Mouse (Mus musculus): ENCODE measurements around the gene Med24. TPM values are rescaled to one million over a fixed set of nuclear protein-coding genes. Genes with fewer than 3 reads are reported as not detected.

Gene Med24
- polyA plus RNA-seq, 2 experiments: 43.9 to 83.4 TPM

DNA sequence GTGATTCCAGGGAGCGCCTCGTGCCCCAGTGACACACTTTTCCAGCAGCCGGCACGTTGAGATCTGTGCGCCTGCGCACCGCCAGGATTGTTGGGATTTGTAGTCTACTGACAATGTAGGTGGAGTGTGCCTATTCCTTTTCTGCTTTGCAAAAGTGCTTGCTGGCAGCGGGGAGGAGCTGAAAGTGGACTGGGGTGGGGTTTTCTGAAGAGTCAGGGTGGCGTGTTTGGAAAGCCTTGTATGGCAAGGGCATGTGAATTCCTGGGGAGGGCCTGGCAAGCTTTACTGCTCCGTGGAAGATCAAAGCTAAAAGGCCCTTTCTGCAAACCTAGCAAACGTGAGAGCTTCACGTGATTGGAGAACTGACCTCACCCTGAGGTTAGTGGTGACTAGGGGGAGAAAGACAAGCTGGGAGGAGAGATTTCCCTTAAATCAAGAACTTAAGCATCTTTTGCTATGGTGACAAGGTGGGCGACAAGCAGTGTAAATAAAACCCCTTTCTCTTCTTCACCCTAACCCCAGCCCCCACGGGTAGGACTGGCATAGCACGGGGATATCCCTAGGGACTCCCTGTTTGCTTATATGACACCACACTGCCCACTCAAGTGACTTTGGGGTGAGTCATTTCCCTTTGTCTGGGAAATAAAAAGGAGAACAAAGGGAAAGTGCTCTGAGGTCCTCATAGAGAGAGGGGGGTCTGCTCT is 46.3 kb upstream of the Med24 start:
- peak overlapping the region; percentile 84 for H3K4me2 ChIP-seq (replicated peaks; ENCODE audit: low read depth, low read length, severe bottlenecking)
- peak; percentile 75 for ATAC-seq (ENCODE audit: low FRiP score, low read depth)
- peaks cover 49% of the 10 kb centered on the region for H3K4me1 ChIP-seq (ENCODE audit: control insufficient read depth, insufficient read depth, low read length)
- H3K36me3 ChIP-seq (ENCODE audit: control insufficient read depth, insufficient read depth, low read length): peaks cover 3% of the 10 kb centered on the region
- peak overlapping the region; percentile 34 for H3K4me3 ChIP-seq (replicated peaks; ENCODE audit: low read length)
- peak; percentile 95 for DNase-seq (ENCODE audit: low spot score)
- H3K9me3 ChIP-seq (ENCODE audit: control insufficient read depth, low read length): no peaks in the 10 kb centered on the region
- 3% methylated on average over 15 of the region's 15 CpGs for WGBS
- TF ChIP-seq POLR2A (IDR thresholded peaks at IDR 0.05; ENCODE audit: borderline replicate concordance, extremely low read depth, insufficient read depth, insufficient read length): no peak
- no peaks in the 10 kb centered on the region for H3K27me3 ChIP-seq (ENCODE audit: control insufficient read depth, insufficient read depth, low read length)
- peak overlapping the region; percentile 26 for H3K9ac ChIP-seq (ENCODE audit: low read depth, low read length, severe bottlenecking)
- H3K27ac ChIP-seq (replicated peaks; ENCODE audit: low read depth, low read length): peak overlapping the region; percentile 76

DNA sequence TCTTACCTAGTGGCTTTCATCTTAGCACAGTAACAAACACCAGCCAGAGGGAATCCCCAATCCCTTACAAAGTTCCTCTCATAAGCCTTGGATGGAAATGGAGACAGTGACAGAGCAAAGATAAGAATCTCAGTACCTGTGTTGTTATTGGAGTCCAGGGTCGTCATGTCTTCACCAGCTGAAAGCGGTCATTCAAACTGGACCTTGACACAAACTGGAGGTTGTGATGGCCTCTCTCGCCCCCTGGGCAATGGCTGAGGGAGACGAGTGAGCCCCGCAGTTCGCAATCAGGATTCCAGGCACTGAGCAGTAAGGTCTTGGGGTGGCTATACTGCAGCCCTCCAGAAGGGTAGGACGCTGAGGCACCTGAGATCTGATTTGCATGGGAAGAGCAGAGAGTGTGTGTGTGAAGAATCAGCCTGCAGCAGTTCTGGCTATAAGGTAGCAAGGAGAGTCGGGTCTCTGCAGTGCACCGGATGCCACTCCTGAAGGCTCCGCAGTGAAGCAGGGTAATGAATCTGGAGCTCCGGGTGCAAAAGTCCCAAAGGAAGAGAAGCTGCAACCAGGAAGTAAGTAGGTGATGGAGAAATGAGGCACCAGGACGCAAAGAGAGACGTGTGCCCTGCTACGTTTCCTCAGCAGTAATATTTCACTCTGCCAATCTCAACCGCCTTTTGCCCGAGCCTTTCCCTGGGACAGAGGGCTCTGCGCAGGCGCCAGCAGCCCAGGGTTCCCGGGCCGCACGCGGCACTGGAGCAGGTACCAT is 45.5 kb upstream of the Med24 start, which contains the start of gene Nr1d1:
Gene Nr1d1, minus strand, starts transcription at position 752 of the 766 bp plus-strand sequence.
- 2% methylated on average over 22 of the region's 22 CpGs for WGBS
- peak within 1 kb of the TSS; percentile 76 for H3K27ac ChIP-seq (replicated peaks; ENCODE audit: low read depth, low read length)
- H3K9ac ChIP-seq (ENCODE audit: low read depth, low read length, severe bottlenecking): peak within 1 kb of the TSS; percentile 26
- peaks cover 49% of the 10 kb centered on the region for H3K4me1 ChIP-seq (ENCODE audit: control insufficient read depth, insufficient read depth, low read length)
- ATAC-seq (ENCODE audit: low FRiP score, low read depth) (no peak), DNase-seq (ENCODE audit: low spot score) (no peak)
- H3K36me3 ChIP-seq (ENCODE audit: control insufficient read depth, insufficient read depth, low read length): peaks cover 9% of the 10 kb centered on the region
- H3K27me3 ChIP-seq (ENCODE audit: control insufficient read depth, insufficient read depth, low read length): no peaks in the 10 kb centered on the region
- peak within 1 kb of the TSS; percentile 84 for H3K4me2 ChIP-seq (replicated peaks; ENCODE audit: low read depth, low read length, severe bottlenecking)
- H3K9me3 ChIP-seq (ENCODE audit: control insufficient read depth, low read length): no peaks in the 10 kb centered on the region
- TF ChIP-seq POLR2A (IDR thresholded peaks at IDR 0.05; ENCODE audit: borderline replicate concordance, extremely low read depth, insufficient read depth, insufficient read length): no peak
- H3K4me3 ChIP-seq (replicated peaks; ENCODE audit: low read length): peak within 1 kb of the TSS; percentile 34

DNA sequence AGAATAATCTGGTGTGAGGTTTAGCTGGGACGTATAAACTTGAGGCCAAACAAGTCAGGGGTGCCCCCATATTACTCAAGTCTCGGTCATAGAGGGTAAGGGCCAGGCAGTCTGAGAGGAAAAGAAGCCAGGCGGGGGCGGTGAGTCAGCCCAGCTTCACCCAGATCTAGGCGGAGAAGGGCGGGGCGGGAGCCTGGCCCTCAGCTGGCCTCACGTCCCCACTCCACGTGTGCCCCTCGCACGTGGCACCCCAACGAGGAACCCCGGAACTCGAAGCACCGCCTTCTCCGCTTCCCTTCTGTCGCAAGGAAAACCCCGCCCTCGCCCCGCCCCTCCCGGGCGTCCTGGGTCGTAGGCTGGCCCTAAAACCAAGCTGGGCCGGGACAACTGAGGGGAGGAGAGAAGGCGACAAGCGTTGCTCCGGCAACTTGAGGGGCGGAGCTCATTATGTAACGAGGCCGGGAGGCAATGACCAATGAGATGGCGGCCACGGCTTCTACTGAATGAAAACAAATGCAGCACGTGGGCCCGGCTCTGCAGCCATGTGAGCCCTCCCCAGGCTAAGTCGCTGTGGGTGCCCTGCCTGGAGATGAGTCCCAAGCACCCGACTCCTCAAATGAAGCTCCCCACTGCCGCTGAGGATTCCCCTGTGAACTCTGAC is 44.5 kb upstream of the Med24 start:
- peak overlapping the region; percentile 34 for H3K4me3 ChIP-seq (replicated peaks; ENCODE audit: low read length)
- H3K9ac ChIP-seq (ENCODE audit: low read depth, low read length, severe bottlenecking): 0 out of 2 replicates have a peak overlapping the region, but pooled peaks have one; percentile 21
- H3K9me3 ChIP-seq (ENCODE audit: control insufficient read depth, low read length): no peaks in the 10 kb centered on the region
- 0 out of 2 replicates have a peak overlapping the region, but pooled peaks have one; percentile 28 for H3K27ac ChIP-seq (replicated peaks; ENCODE audit: low read depth, low read length)
- WGBS: under 1% methylated on average over 34 of the region's 37 CpGs
- peaks cover 19% of the 10 kb centered on the region for H3K36me3 ChIP-seq (ENCODE audit: control insufficient read depth, insufficient read depth, low read length)
- H3K4me1 ChIP-seq (ENCODE audit: control insufficient read depth, insufficient read depth, low read length): peaks cover 49% of the 10 kb centered on the region
- no peak for TF ChIP-seq POLR2A (IDR thresholded peaks at IDR 0.05; ENCODE audit: borderline replicate concordance, extremely low read depth, insufficient read depth, insufficient read length)
- no peaks in the 10 kb centered on the region for H3K27me3 ChIP-seq (ENCODE audit: control insufficient read depth, insufficient read depth, low read length)
- H3K4me2 ChIP-seq (replicated peaks; ENCODE audit: low read depth, low read length, severe bottlenecking): peak overlapping the region; percentile 84
- ATAC-seq (ENCODE audit: low FRiP score, low read depth): peak; percentile 86
- peak; percentile 97 for DNase-seq (ENCODE audit: low spot score)

DNA sequence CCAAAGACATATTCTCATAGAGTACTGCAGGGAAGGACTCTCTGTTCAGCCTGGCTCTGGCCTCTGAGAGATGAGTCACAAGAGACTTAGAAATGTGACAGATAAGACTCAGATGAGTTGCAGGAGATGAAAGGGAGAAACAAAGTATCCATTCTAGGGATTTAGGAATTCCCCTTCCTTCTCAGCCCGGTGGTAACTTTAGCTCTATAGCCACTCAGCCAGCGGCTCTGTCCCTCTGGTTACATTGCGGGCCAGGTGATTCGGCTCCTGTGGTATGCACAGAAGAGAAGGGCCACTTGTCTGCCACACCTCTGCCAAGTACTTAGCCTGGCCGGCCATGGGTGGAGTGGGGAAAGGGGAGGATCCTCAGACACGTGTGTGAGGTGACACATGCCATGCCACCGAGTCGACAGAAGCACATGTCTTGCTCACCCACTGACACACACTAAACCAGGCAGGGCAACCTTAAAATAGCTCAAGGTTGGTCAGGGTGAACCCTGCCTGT is 43.5 kb upstream of the Med24 start:
- WGBS: 49% methylated on average over 8 of the region's 8 CpGs
- no peaks in the 10 kb centered on the region for H3K27me3 ChIP-seq (ENCODE audit: control insufficient read depth, insufficient read depth, low read length)
- H3K9me3 ChIP-seq (ENCODE audit: control insufficient read depth, low read length): no peaks in the 10 kb centered on the region
- no peak overlapping the region for H3K27ac ChIP-seq (replicated peaks; ENCODE audit: low read depth, low read length)
- H3K4me1 ChIP-seq (ENCODE audit: control insufficient read depth, insufficient read depth, low read length): peaks cover 56% of the 10 kb centered on the region
- no peak for TF ChIP-seq POLR2A (IDR thresholded peaks at IDR 0.05; ENCODE audit: borderline replicate concordance, extremely low read depth, insufficient read depth, insufficient read length)
- H3K4me3 ChIP-seq (replicated peaks; ENCODE audit: low read length): no peak overlapping the region
- ATAC-seq (ENCODE audit: low FRiP score, low read depth) (no peak), DNase-seq (ENCODE audit: low spot score) (no peak)
- no peak overlapping the region for H3K9ac ChIP-seq (ENCODE audit: low read depth, low read length, severe bottlenecking)
- no peak overlapping the region for H3K4me2 ChIP-seq (replicated peaks; ENCODE audit: low read depth, low read length, severe bottlenecking)
- peaks cover 30% of the 10 kb centered on the region for H3K36me3 ChIP-seq (ENCODE audit: control insufficient read depth, insufficient read depth, low read length)

Measured in limb, embryonic 14.5 days (tissue).